In the genomic region with DNA sequence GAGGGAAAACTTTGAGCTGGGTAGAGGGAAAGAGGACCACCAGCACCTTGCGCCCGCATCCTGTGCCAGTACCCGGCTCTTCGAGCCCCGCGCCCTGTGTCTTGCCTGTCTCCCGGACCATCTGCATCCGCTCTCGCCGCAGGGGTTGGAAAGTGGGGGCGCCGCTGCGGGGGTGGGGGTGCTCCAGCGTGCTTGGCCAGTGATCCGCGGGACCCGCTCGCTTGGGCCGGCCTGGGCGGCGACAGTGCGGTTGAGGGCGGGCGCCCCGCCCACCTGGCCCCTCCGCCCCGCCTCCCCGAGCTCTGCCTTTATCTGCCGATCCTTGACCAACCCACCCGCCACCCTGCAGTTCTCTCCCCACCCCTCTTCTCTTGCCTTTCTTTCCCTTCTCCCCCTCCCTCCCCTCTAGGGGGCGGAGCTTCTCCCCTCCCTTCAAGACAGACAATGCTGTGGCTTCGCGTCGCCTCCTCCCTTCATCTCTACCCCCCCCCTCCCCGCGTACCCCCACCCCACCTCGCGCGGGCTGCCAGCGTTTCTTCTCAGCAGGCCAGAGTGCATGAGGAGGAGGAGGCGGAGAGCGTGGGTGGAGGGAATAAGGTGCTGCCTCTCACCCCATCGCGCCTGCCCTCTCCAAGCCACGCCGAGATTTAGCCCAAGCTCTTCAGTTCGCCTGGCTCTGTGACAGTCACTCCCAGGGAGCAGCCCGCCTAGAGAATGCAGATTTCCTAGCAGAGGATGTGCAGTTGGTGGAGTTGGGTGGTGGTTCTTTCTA, we compare ENCODE assay signal across 8 mouse cellular contexts. TPM values are rescaled to one million over a fixed set of nuclear protein-coding genes. Genes with fewer than 3 reads are reported as not detected.
DNase-seq lines count a peak whose midpoint lies in the region; ATAC-seq and TF ChIP-seq lines count a peak whose summit lies in the region.

Gene Rassf2 (minus strand): TSS at position 613 of the 772 bp plus-strand sequence.

- WGBS in heart, embryonic 11.5 days (ENCODE audit: insufficient replicate concordance): under 1% methylated on average over 35 of the region's 48 CpGs
- WGBS in kidney, embryonic 16.5 days: under 1% methylated on average over 45 of the region's 48 CpGs
- under 1% methylated on average over 45 of the region's 48 CpGs for WGBS in liver, embryonic 11.5 days
- WGBS in stomach, embryonic 14.5 days: 1% methylated on average over 45 of the region's 48 CpGs

- peak within 1 kb of the TSS; percentile 72 for H3K9ac ChIP-seq in heart, embryonic 11.5 days (ENCODE audit: low read depth, low read length)
- H3K9ac ChIP-seq in kidney, embryonic 16.5 days (replicated peaks; ENCODE audit: low read length): peak within 1 kb of the TSS; percentile 65
- H3K9ac ChIP-seq in liver, embryonic 11.5 days (ENCODE audit: low read depth, low read length): peak within 1 kb of the TSS; percentile 62
- H3K9ac ChIP-seq in stomach, embryonic 14.5 days (replicated peaks; ENCODE audit: low read depth, low read length): peak within 1 kb of the TSS; percentile 34; the same call in 1 of the 2 replicates

- TF ChIP-seq POLR2A in bone marrow macrophage, adult 2 months (IDR thresholded peaks at IDR 0.05; ENCODE audit: borderline replicate concordance, low read depth, low read length): no peak
- peak; percentile 18; the same call in 1 of the 2 replicates for TF ChIP-seq POLR2A in embryonic fibroblast, embryonic 13.5 days (IDR thresholded peaks at IDR 0.05; ENCODE audit: low read depth, low read length)

- H3ac ChIP-seq in C2C12 (ENCODE audit: control insufficient read depth, insufficient read length, low read depth): peak within 1 kb of the TSS; percentile 51

- peak; percentile 82 for DNase-seq in liver, embryonic 11.5 days (ENCODE audit: low spot score)
- DNase-seq in naive thymus-derived CD4-positive, alpha-beta T cell, adult 2 months (ENCODE audit: low read depth): peak; percentile 90

- peak within 1 kb of the TSS; percentile 19 for H3K4me3 ChIP-seq in C2C12 (ENCODE audit: insufficient read depth, poor library complexity, severe bottlenecking)
- H3K4me3 ChIP-seq in bone marrow macrophage, adult 2 months (ENCODE audit: insufficient read depth, low read length): peak within 1 kb of the TSS; percentile 92
- H3K4me3 ChIP-seq in embryonic fibroblast, embryonic 13.5 days (ENCODE audit: insufficient read depth, low read length): peak within 1 kb of the TSS; percentile 50
- peak within 1 kb of the TSS; percentile 67 for H3K4me3 ChIP-seq in heart, embryonic 11.5 days (ENCODE audit: low read depth, low read length)
- peak within 1 kb of the TSS; percentile 54 for H3K4me3 ChIP-seq in kidney, embryonic 16.5 days (ENCODE audit: low read length)
- H3K4me3 ChIP-seq in liver, embryonic 11.5 days (ENCODE audit: low read depth, low read length): peak within 1 kb of the TSS; percentile 67
- peak within 1 kb of the TSS; percentile 46 for H3K4me3 ChIP-seq in stomach, embryonic 14.5 days (ENCODE audit: low read depth, low read length)

- H3K79me2 ChIP-seq in C2C12 (ENCODE audit: control insufficient read depth, insufficient read depth): no peaks in the 10 kb centered on the region

- peak within 1 kb of the TSS; percentile 90 for H3K27ac ChIP-seq in bone marrow macrophage, adult 2 months (ENCODE audit: insufficient read depth, low read depth, low read length)
- H3K27ac ChIP-seq in embryonic fibroblast, embryonic 13.5 days (ENCODE audit: insufficient read depth, low read length): no peak within 1 kb of the TSS
- H3K27ac ChIP-seq in heart, embryonic 11.5 days (ENCODE audit: low read depth, low read length): 0 out of 2 replicates have a peak within 1 kb of the TSS, but pooled peaks have one; percentile 35
- peak within 1 kb of the TSS; percentile 37; the same call in 1 of the 2 replicates for H3K27ac ChIP-seq in kidney, embryonic 16.5 days (ENCODE audit: low read length)
- no peak within 1 kb of the TSS for H3K27ac ChIP-seq in liver, embryonic 11.5 days (ENCODE audit: low read depth, low read length)
- H3K27ac ChIP-seq in stomach, embryonic 14.5 days (ENCODE audit: low read length): peak within 1 kb of the TSS; percentile 75; the same call in 1 of the 2 replicates

- no peak for TF ChIP-seq CTCF in C2C12 (IDR thresholded peaks at IDR 0.05; ENCODE audit: control insufficient read depth, insufficient read depth, insufficient read length)
- TF ChIP-seq CTCF in bone marrow macrophage, adult 2 months (IDR thresholded peaks at IDR 0.05; ENCODE audit: low read depth, low read length): no peak
- no peak for TF ChIP-seq CTCF in embryonic fibroblast, embryonic 13.5 days (IDR thresholded peaks at IDR 0.05; ENCODE audit: borderline replicate concordance, insufficient read depth, low read length)

- H3K4me2 ChIP-seq in heart, embryonic 11.5 days: peak within 1 kb of the TSS; percentile 100
- H3K4me2 ChIP-seq in kidney, embryonic 16.5 days (replicated peaks; ENCODE audit: low read depth, low read length): peak within 1 kb of the TSS; percentile 89
- H3K4me2 ChIP-seq in liver, embryonic 11.5 days: peak within 1 kb of the TSS; percentile 99
- peak within 1 kb of the TSS; percentile 89 for H3K4me2 ChIP-seq in stomach, embryonic 14.5 days (replicated peaks; ENCODE audit: low read depth, low read length)

- no peaks in the 10 kb centered on the region for H3K9me3 ChIP-seq in heart, embryonic 11.5 days (replicated peaks; ENCODE audit: control insufficient read depth, low read length)
- H3K9me3 ChIP-seq in kidney, embryonic 16.5 days (ENCODE audit: low read length): no peaks in the 10 kb centered on the region
- no peaks in the 10 kb centered on the region for H3K9me3 ChIP-seq in liver, embryonic 11.5 days (ENCODE audit: control insufficient read depth, low read length)
- H3K9me3 ChIP-seq in stomach, embryonic 14.5 days (ENCODE audit: control insufficient read depth, low read depth, low read length): no peaks in the 10 kb centered on the region

- peaks cover 46% of the 10 kb centered on the region for H3K4me1 ChIP-seq in bone marrow macrophage, adult 2 months (ENCODE audit: control insufficient read depth, insufficient read depth, low read length)
- H3K4me1 ChIP-seq in embryonic fibroblast, embryonic 13.5 days (ENCODE audit: control insufficient read depth, insufficient read depth, low read length): no peaks in the 10 kb centered on the region
- H3K4me1 ChIP-seq in heart, embryonic 11.5 days (ENCODE audit: control insufficient read depth, insufficient read depth, low read length): peaks cover 10% of the 10 kb centered on the region; the same call in 1 of the 2 replicates
- H3K4me1 ChIP-seq in kidney, embryonic 16.5 days (ENCODE audit: insufficient read depth, low read length): peaks cover 13% of the 10 kb centered on the region
- peaks cover 25% of the 10 kb centered on the region for H3K4me1 ChIP-seq in liver, embryonic 11.5 days (replicated peaks; ENCODE audit: control insufficient read depth, insufficient read depth, low read length)
- H3K4me1 ChIP-seq in stomach, embryonic 14.5 days (ENCODE audit: control insufficient read depth, insufficient read depth, low read length): peaks cover 22% of the 10 kb centered on the region

- peak; percentile 86 for ATAC-seq in heart, embryonic 11.5 days (replicated peaks; ENCODE audit: insufficient number of reproducible peaks, low FRiP score, low TSS enrichment)
- peak; percentile 95 for ATAC-seq in kidney, embryonic 16.5 days (ENCODE audit: low FRiP score, low TSS enrichment)
- peak; percentile 88 for ATAC-seq in liver, embryonic 11.5 days (replicated peaks; ENCODE audit: low FRiP score)
- peak; percentile 93 for ATAC-seq in stomach, embryonic 14.5 days (ENCODE audit: insufficient number of reproducible peaks, insufficient read depth, low FRiP score, low read depth)

- no peaks in the 10 kb centered on the region for H3K36me3 ChIP-seq in C2C12 (ENCODE audit: control insufficient read depth, insufficient read depth)
- no peaks in the 10 kb centered on the region for H3K36me3 ChIP-seq in heart, embryonic 11.5 days (ENCODE audit: control insufficient read depth, insufficient read depth, low read length)
- no peaks in the 10 kb centered on the region for H3K36me3 ChIP-seq in kidney, embryonic 16.5 days (ENCODE audit: insufficient read depth, low read length)
- no peaks in the 10 kb centered on the region for H3K36me3 ChIP-seq in liver, embryonic 11.5 days (ENCODE audit: control insufficient read depth, insufficient read depth, low read length)
- no peaks in the 10 kb centered on the region for H3K36me3 ChIP-seq in stomach, embryonic 14.5 days (ENCODE audit: control insufficient read depth, insufficient read depth, low read length)

- no peaks in the 10 kb centered on the region for H3K27me3 ChIP-seq in C2C12 (ENCODE audit: control insufficient read depth, insufficient read depth, insufficient read length)
- H3K27me3 ChIP-seq in heart, embryonic 11.5 days (ENCODE audit: control insufficient read depth, insufficient read depth, low read length): peaks cover 27% of the 10 kb centered on the region
- peaks cover 27% of the 10 kb centered on the region for H3K27me3 ChIP-seq in kidney, embryonic 16.5 days (ENCODE audit: insufficient read depth, low read length)
- H3K27me3 ChIP-seq in liver, embryonic 11.5 days (replicated peaks; ENCODE audit: control insufficient read depth, insufficient read depth, low read length): peaks cover 30% of the 10 kb centered on the region
- 0 out of 2 replicates have a peak, but pooled peaks cover 4% of the 10 kb centered on the region for H3K27me3 ChIP-seq in stomach, embryonic 14.5 days (ENCODE audit: control insufficient read depth, insufficient read depth, low read length)

- H3K79me3 ChIP-seq in C2C12 (ENCODE audit: low read depth): no peaks in the 10 kb centered on the region

TF ChIP-seq in C2C12, 6 proteins besides CTCF, POLR2A, EP300 and RAD21:
- TF ChIP-seq USF1 (IDR thresholded peaks at IDR 0.05; ENCODE audit: low read depth): no peak
- TF ChIP-seq MAX (IDR thresholded peaks at IDR 0.05): no peak
- no peak for TF ChIP-seq CEBPB (IDR thresholded peaks at IDR 0.05; ENCODE audit: low read depth)
- no peak for TF ChIP-seq MYOG (IDR thresholded peaks at IDR 0.05; ENCODE audit: control insufficient read depth, extremely low read depth, insufficient read length)
- no peak for TF ChIP-seq MYOD1 (IDR thresholded peaks at IDR 0.05; ENCODE audit: control insufficient read depth, insufficient read length, low read depth)
- TF ChIP-seq FOSL1 (IDR thresholded peaks at IDR 0.05; ENCODE audit: insufficient read depth, low read length, poor library complexity, severe bottlenecking): no peak

RNA-seq across cellular contexts. Expression of gene Rassf2, which starts in this region (rescaled TPM):
- 0.94 TPM for polyA plus RNA-seq in C2C12 (2012; fragmentation: generic; extraction: Trizol)
- 136 and 155 TPM in 2 replicates for polyA plus RNA-seq in bone marrow macrophage, adult 2 months (2012; ENCODE audit: insufficient read depth, insufficient read length, missing spikeins)
- 3.6 and 11.9 TPM in 2 replicates for polyA plus RNA-seq in embryonic fibroblast, embryonic 13.5 days (2011; ENCODE audit: insufficient read length, low read depth, missing spikeins)
- 3.1 and 3.9 TPM in 2 replicates for polyA plus RNA-seq in heart, embryonic 11.5 days (2014; fragmentation: Nextera tagmentation; extraction: Ambion mirVana)
- polyA plus RNA-seq in kidney, embryonic 16.5 days (2015; fragmentation: Nextera tagmentation; extraction: Ambion mirVana): 8.1 and 9.1 TPM in 2 replicates
- 4.9 and 6.2 TPM in 2 replicates for polyA plus RNA-seq in liver, embryonic 11.5 days (2014; fragmentation: Nextera tagmentation; extraction: Ambion mirVana)
- polyA plus RNA-seq in stomach, embryonic 14.5 days (2014; fragmentation: Nextera tagmentation; extraction: Ambion mirVana): 13.6 and 13.8 TPM in 2 replicates

Comparison
In these comparisons a context has a peak if more than half of its experiments do, and no peak if none do; other contexts are left out.
1. H3K4me3 ChIP-seq: peak in every context shown above with its lines; median percentile 92 in bone marrow macrophage, adult 2 months; 67 in heart, embryonic 11.5 days; 67 in liver, embryonic 11.5 days; 54 in kidney, embryonic 16.5 days; 50 in embryonic fibroblast, embryonic 13.5 days; 46 in stomach, embryonic 14.5 days; 19 in C2C12.
2. H3K27ac ChIP-seq: peak in bone marrow macrophage, adult 2 months (single experiment), heart, embryonic 11.5 days (single experiment), kidney, embryonic 16.5 days (single experiment) and stomach, embryonic 14.5 days (single experiment); none in embryonic fibroblast, embryonic 13.5 days (single experiment) and liver, embryonic 11.5 days (single experiment).
3. Peak in every context shown above with its lines, with median percentiles within 50 percentile points of each other: ATAC-seq, H3K4me2 ChIP-seq and H3K9ac ChIP-seq.